Mouse (Mus musculus) megakaryocyte-erythroid progenitor cell, adult 5-6 weeks (primary cell): ENCODE data around the gene Wfdc11. TPM values are rescaled to one million over a fixed set of nuclear protein-coding genes. Genes with fewer than 3 reads are reported as not detected.
"Not testable (repeated sequence)": the region's sequence is repeated elsewhere in the genome, so short reads cannot be mapped to it uniquely, and the experiment has no call there.

Experiments used
- ATAC-seq: replicated peaks from 2 replicates; pipeline ENCODE4 v1.8.0; 2016; ENCODE audit warnings: mild to moderate bottlenecking, inconsistent platforms; ENCODE audit not compliant: severe bottlenecking, poor library complexity, low FRiP score, low TSS enrichment
- total RNA-seq, 2 experiments: library from RNA; stranded (forward) in 1 of 2; stranded (reverse) in 1 of 2; fragments of 200-1000, 215-1000 nt in 1 of 2; fragments of >200 nt in 1 of 2; fragmentation: Nextera tagmentation in 1 of 2; gene quantifications; 2 replicates each; pipeline ENCODE4 v1.2.3; 2014 to 2017

The Wfdc11 gene
- total RNA-seq, 2 experiments from 2014 or later = not detected

DNA sequence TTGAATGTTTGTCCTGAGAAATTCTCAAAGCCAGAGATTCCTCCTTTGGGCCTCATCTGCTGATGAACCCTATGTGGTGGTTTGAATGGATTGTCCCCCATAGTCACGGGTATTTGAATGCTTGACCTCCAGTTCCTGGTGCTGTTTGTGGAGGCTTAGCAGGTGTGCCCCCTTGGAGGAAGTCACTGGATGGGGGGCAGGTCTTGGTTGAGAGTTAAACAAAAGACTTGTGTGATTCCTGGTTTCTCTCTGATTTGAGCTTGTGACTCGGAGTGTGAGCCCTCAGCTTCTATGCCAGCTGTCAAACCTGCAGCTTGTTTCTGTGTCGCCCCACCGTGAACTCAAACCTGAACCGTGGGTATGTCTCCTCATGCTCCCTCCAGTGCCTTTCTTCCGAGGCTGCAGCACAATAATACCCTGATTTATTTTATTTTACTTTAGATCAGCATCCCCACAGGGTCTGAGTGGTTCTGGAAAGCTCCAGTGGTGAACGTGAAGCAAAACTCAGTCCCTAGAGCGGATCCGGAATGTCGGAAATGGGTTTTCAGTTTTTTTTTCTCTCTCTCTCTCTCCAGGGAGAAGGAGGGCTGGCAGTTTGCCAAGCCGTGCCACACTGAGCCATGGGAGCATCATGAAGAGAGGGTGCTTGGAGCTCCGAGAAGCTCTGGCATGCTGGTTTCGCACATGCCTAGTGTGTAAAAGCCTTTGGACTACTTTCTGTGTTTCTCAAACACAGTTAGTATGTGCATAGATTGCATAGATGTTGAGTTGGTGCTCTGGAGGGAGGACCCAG, 31.8 kb downstream of the Wfdc11 start:
- ATAC-seq = no peak

DNA sequence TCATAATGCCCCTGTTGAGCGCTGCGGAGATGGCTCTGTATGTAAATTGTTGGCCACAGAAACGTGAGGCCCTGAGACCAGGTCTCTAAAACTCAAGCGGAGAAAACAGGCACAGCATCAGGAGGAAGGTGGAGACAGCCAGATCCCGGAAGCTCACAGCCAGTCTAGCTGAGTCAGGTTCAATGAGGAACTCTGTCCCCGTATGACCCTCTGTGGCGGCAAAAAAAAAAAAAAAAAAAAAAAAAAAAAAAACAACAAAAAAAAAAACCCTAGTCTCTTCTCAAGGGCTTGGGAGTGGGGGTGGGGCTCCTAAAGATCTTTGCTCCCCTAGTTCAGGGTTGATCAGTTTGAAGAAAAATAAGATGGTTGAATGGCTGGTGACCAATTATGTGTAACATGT, 32.8 kb downstream of the Wfdc11 start:
- 0 out of 2 replicates have a peak, but pooled peaks have one; percentile 44 for ATAC-seq

GRCm38 (mm10) chr2:164638696-164639095, 35.2 kb downstream of the Wfdc11 start, which contains the start of gene Wfdc16:
Gene Wfdc16, minus strand, starts transcription at chr2:164638796.
- no peak for ATAC-seq

- 0 out of 2 replicates have a peak, but pooled peaks have one; percentile 50 for ATAC-seq
Measured at GRCm38 (mm10) chr2:164635266-164635665, 38.6 kb downstream of the Wfdc11 start.

- no peak for ATAC-seq
Measured at GRCm38 (mm10) chr2:164621775-164622174, 52.1 kb downstream of the Wfdc11 start.

DNA sequence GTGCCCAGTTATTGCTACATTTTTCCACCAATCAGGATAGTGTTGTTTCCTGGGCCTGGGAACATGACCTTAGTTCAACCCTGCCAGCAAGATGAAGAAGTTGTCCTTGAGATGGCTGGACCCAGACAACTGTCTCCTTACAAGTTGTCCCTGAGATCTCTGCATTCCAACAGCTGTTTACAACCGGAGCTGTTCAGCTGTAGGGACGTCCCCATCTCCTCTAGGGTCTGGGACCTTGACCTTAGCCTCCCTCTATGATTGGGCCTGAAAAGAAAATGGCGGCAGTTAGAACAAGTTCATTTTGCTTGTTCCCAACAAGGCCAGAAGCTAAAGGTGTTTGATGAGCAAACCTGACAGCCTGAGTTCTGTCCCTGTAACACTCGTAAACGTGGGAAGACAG, 54.8 kb downstream of the Wfdc11 start:
- ATAC-seq = no peak

GRCm38 (mm10) chr2:164615386-164615785, 58.5 kb downstream of the Wfdc11 start:
- ATAC-seq = no peak

GRCm38 (mm10) chr2:164613471-164613870, 60.4 kb downstream of the Wfdc11 start, which contains the start of the genes Wfdc6b and Wfdc8:
Gene Wfdc6b, plus strand, starts transcription at chr2:164613522.
Gene Wfdc8, minus strand, starts transcription at chr2:164613626.
- not testable (repeated sequence) for ATAC-seq

Other genes starting within 250 kb of the Wfdc11 start
Only the 30 nearest of the 32 such genes appear.
- gene Sys1, start 217.1 kb downstream of the Wfdc11 start, total RNA-seq (2014; fragmentation: Nextera tagmentation) = 25.7 and 26.7 TPM in 2 replicates
- 10.9 and 16.0 TPM in 2 replicates for gene Sys1, start 217.1 kb downstream of the Wfdc11 start, total RNA-seq (2017)
- gene Gm20458, start 213.1 kb downstream of the Wfdc11 start, total RNA-seq (2014; fragmentation: Nextera tagmentation) = not detected in 2 replicates
- not detected in 2 replicates for gene Gm20458, start 213.1 kb downstream of the Wfdc11 start, total RNA-seq (2017)
- not detected in 2 replicates for gene Trp53tg5, start 200.4 kb downstream of the Wfdc11 start, total RNA-seq (2014; fragmentation: Nextera tagmentation)
- not detected in 2 replicates for gene Trp53tg5, start 200.4 kb downstream of the Wfdc11 start, total RNA-seq (2017)
- 2.4 TPM in 2 replicates for gene Dbndd2, start 188.0 kb downstream of the Wfdc11 start, total RNA-seq (2014; fragmentation: Nextera tagmentation)
- gene Dbndd2, start 188.0 kb downstream of the Wfdc11 start, total RNA-seq (2017) = 2.9 TPM in 1 of 2 replicates, not detected in the other
- gene Pigt, start 176.6 kb downstream of the Wfdc11 start, total RNA-seq (2014; fragmentation: Nextera tagmentation) = 76.4 and 89.3 TPM in 2 replicates
- 16.3 and 36.6 TPM in 2 replicates for gene Pigt, start 176.6 kb downstream of the Wfdc11 start, total RNA-seq (2017)
- not detected in 2 replicates for gene Wfdc2, start 111.7 kb downstream of the Wfdc11 start, total RNA-seq (2014; fragmentation: Nextera tagmentation)
- gene Wfdc2, start 111.7 kb downstream of the Wfdc11 start, total RNA-seq (2017) = not detected in 2 replicates
- gene Spint3, start 100.6 kb downstream of the Wfdc11 start, total RNA-seq (2014; fragmentation: Nextera tagmentation) = not detected in 2 replicates
- not detected in 2 replicates for gene Spint3, start 100.6 kb downstream of the Wfdc11 start, total RNA-seq (2017)
- gene Wfdc6a, start 88.6 kb downstream of the Wfdc11 start, total RNA-seq (2014; fragmentation: Nextera tagmentation) = not detected in 2 replicates
- gene Wfdc6a, start 88.6 kb downstream of the Wfdc11 start, total RNA-seq (2017) = not detected in 2 replicates
- not detected in 2 replicates for gene Eppin, start 80.5 kb downstream of the Wfdc11 start, total RNA-seq (2014; fragmentation: Nextera tagmentation)
- gene Eppin, start 80.5 kb downstream of the Wfdc11 start, total RNA-seq (2017) = not detected in 2 replicates
- gene Wfdc6b, start 60.6 kb downstream of the Wfdc11 start, total RNA-seq (2014; fragmentation: Nextera tagmentation) = not detected in 2 replicates
- not detected in 2 replicates for gene Wfdc6b, start 60.6 kb downstream of the Wfdc11 start, total RNA-seq (2017)
- gene Wfdc8, start 60.5 kb downstream of the Wfdc11 start, total RNA-seq (2014; fragmentation: Nextera tagmentation) = not detected in 2 replicates
- not detected in 2 replicates for gene Wfdc8, start 60.5 kb downstream of the Wfdc11 start, total RNA-seq (2017)
- gene Wfdc16, start 35.3 kb downstream of the Wfdc11 start, total RNA-seq (2014; fragmentation: Nextera tagmentation) = not detected in 2 replicates
- gene Wfdc16, start 35.3 kb downstream of the Wfdc11 start, total RNA-seq (2017) = not detected in 2 replicates
- not detected in 2 replicates for gene Wfdc10, start 18.0 kb downstream of the Wfdc11 start, total RNA-seq (2014; fragmentation: Nextera tagmentation)
- not detected in 2 replicates for gene Wfdc10, start 18.0 kb downstream of the Wfdc11 start, total RNA-seq (2017)
- not detected in 2 replicates for gene Wfdc9, start 17.5 kb downstream of the Wfdc11 start, total RNA-seq (2014; fragmentation: Nextera tagmentation)
- gene Wfdc9, start 17.5 kb downstream of the Wfdc11 start, total RNA-seq (2017) = not detected in 2 replicates
- gene Wfdc13, start 11.0 kb upstream of the Wfdc11 start, total RNA-seq (2014; fragmentation: Nextera tagmentation) = not detected in 2 replicates
- gene Wfdc13, start 11.0 kb upstream of the Wfdc11 start, total RNA-seq (2017) = not detected in 2 replicates
- gene Spint4, start 24.4 kb upstream of the Wfdc11 start, total RNA-seq (2014; fragmentation: Nextera tagmentation) = not detected in 2 replicates
- gene Spint4, start 24.4 kb upstream of the Wfdc11 start, total RNA-seq (2017) = not detected in 2 replicates
- not detected in 2 replicates for gene Spint5, start 41.2 kb upstream of the Wfdc11 start, total RNA-seq (2014; fragmentation: Nextera tagmentation)
- not detected in 2 replicates for gene Spint5, start 41.2 kb upstream of the Wfdc11 start, total RNA-seq (2017)
- gene Wfdc3, start 71.8 kb upstream of the Wfdc11 start, total RNA-seq (2014; fragmentation: Nextera tagmentation) = 2.0 TPM in 1 of 2 replicates, not detected in the other
- gene Wfdc3, start 71.8 kb upstream of the Wfdc11 start, total RNA-seq (2017) = not detected in 2 replicates
- 28.7 and 37.2 TPM in 2 replicates for gene Dnttip1, start 71.9 kb upstream of the Wfdc11 start, total RNA-seq (2014; fragmentation: Nextera tagmentation)
- gene Dnttip1, start 71.9 kb upstream of the Wfdc11 start, total RNA-seq (2017) = 24.5 and 26.2 TPM in 2 replicates
- gene Ube2c, start 95.8 kb upstream of the Wfdc11 start, total RNA-seq (2014; fragmentation: Nextera tagmentation) = 194 and 207 TPM in 2 replicates
- 90.6 and 159 TPM in 2 replicates for gene Ube2c, start 95.8 kb upstream of the Wfdc11 start, total RNA-seq (2017)
- not detected in 2 replicates for gene Tnnc2, start 105.9 kb upstream of the Wfdc11 start, total RNA-seq (2014; fragmentation: Nextera tagmentation)
- gene Tnnc2, start 105.9 kb upstream of the Wfdc11 start, total RNA-seq (2017) = not detected in 2 replicates
- 0.11 and 7.6 TPM in 2 replicates for gene Snx21, start 111.7 kb upstream of the Wfdc11 start, total RNA-seq (2014; fragmentation: Nextera tagmentation)
- 0.33 TPM in 1 of 2 replicates, not detected in the other for gene Snx21, start 111.7 kb upstream of the Wfdc11 start, total RNA-seq (2017)
- 15.5 and 26.4 TPM in 2 replicates for gene Acot8, start 130.8 kb upstream of the Wfdc11 start, total RNA-seq (2014; fragmentation: Nextera tagmentation)
- gene Acot8, start 130.8 kb upstream of the Wfdc11 start, total RNA-seq (2017) = 10.1 and 17.6 TPM in 2 replicates
- gene Zswim3, start 131.0 kb upstream of the Wfdc11 start, total RNA-seq (2014; fragmentation: Nextera tagmentation) = 6.8 and 6.9 TPM in 2 replicates
- gene Zswim3, start 131.0 kb upstream of the Wfdc11 start, total RNA-seq (2017) = 1.8 and 4.4 TPM in 2 replicates
- 11.0 and 14.2 TPM in 2 replicates for gene Zswim1, start 148.6 kb upstream of the Wfdc11 start, total RNA-seq (2014; fragmentation: Nextera tagmentation)
- gene Zswim1, start 148.6 kb upstream of the Wfdc11 start, total RNA-seq (2017) = 2.5 and 3.3 TPM in 2 replicates
- gene Spata25, start 154.4 kb upstream of the Wfdc11 start, total RNA-seq (2014; fragmentation: Nextera tagmentation) = not detected in 2 replicates
- gene Spata25, start 154.4 kb upstream of the Wfdc11 start, total RNA-seq (2017) = not detected in 2 replicates
- 63.5 and 87.0 TPM in 2 replicates for gene Ctsa, start 158.8 kb upstream of the Wfdc11 start, total RNA-seq (2014; fragmentation: Nextera tagmentation)
- gene Ctsa, start 158.8 kb upstream of the Wfdc11 start, total RNA-seq (2017) = 40.0 and 58.0 TPM in 2 replicates
- 0.26 and 1.8 TPM in 2 replicates for gene Neurl2, start 159.4 kb upstream of the Wfdc11 start, total RNA-seq (2014; fragmentation: Nextera tagmentation)
- 2.3 TPM in 1 of 2 replicates, not detected in the other for gene Neurl2, start 159.4 kb upstream of the Wfdc11 start, total RNA-seq (2017)
- gene Pltp, start 183.6 kb upstream of the Wfdc11 start, total RNA-seq (2014; fragmentation: Nextera tagmentation) = not detected in 2 replicates
- gene Pltp, start 183.6 kb upstream of the Wfdc11 start, total RNA-seq (2017) = not detected in 2 replicates
- 59.0 and 61.7 TPM in 2 replicates for gene Pcif1, start 205.2 kb upstream of the Wfdc11 start, total RNA-seq (2014; fragmentation: Nextera tagmentation)
- gene Pcif1, start 205.2 kb upstream of the Wfdc11 start, total RNA-seq (2017) = 13.2 and 16.3 TPM in 2 replicates